Mouse (Mus musculus) ES-E14 (cell line): ENCODE measurements around the gene Yy1.

ENCODE experiments used
- HCFC1 ChIP-seq: IDR thresholded peaks from 2 replicates; pipeline ENCODE4 v1.6.1; 2012; ENCODE audit warnings: low read length, inconsistent platforms, borderline replicate concordance; ENCODE audit not compliant: insufficient read depth
- MAFK ChIP-seq: IDR thresholded peaks from 2 replicates; pipeline ENCODE4 v1.6.1; 2014; ENCODE audit warnings: mild to moderate bottlenecking, low read depth, low read length, inconsistent platforms; ENCODE audit not compliant: insufficient read depth

GRCm38 (mm10) chr12:108825561-108826224 is 32.9 kb downstream of the Yy1 start:
- no peak for TF ChIP-seq MAFK
- no peak for TF ChIP-seq HCFC1
